In the genomic region with DNA sequence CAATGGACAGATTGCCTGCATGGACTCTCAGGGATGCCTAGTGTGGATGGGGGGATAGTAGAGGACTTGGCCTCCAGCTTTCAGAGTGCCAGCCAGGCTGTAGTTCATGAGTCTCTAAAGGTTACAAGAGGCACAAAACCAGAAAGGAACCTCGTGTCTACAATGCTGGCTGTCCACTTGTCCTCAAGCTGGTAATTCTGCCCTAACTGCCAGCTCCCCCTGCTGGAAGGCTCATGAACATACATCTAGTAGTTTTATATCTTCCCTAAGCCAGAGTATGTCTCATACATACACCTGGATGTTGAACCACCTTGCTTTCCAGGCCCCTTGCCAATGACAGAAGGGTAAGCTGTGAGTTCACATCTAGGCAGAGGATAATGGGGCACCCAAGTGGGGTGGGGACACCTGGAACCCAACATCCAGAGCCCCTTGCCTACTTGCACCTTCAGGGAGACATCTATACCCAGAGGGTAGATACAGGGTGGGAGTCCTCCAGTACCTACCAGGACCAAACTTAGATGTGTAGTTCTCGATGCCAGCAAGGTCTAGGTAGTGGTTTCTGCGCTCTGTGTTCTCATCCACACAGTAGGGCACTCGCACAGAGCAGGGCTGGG, we compare ENCODE assay signal across 10 mouse cellular contexts. TPM values are rescaled to one million over a fixed set of nuclear protein-coding genes. Genes with fewer than 3 reads are reported as not detected.
A peak's percentile ranks its signal among the peaks of the same experiment; 100 is the strongest.
DNase-seq lines count a peak whose midpoint lies in the region; ATAC-seq and TF ChIP-seq lines count a peak whose summit lies in the region.
"Had no signal": no experiment of that assay in that cellular context is flagged by ENCODE, and none has a peak within 500 bp of the region (broad histone marks: within the 10 kb centered on the region; RNA-seq: fewer than 3 reads in every experiment).

No protein-coding gene starts in this region.

- no peaks in the 10 kb centered on the region for H3K27me3 ChIP-seq in hindbrain, embryonic 11.5 days (ENCODE audit: control insufficient read depth, insufficient read depth, low read length)
- H3K27me3 ChIP-seq in hindbrain, embryonic 12.5 days = no peaks in the 10 kb centered on the region
- H3K27me3 ChIP-seq in MEL (ENCODE audit: control insufficient read depth in 1 of 2, insufficient read depth in 2 of 2, low read length in 2 of 2) = no peaks in the 10 kb centered on the region
- no peaks in the 10 kb centered on the region for H3K27me3 ChIP-seq in stomach, embryonic 15.5 days (replicated peaks)
- H3K27me3 ChIP-seq: embryonic facial prominence, embryonic 15.5 days; midbrain, embryonic 12.5 days had no signal

- TF ChIP-seq RAD21 in MEL (IDR thresholded peaks at IDR 0.05; ENCODE audit: low read depth, low read length) = peak; percentile 78

- no peak for TF ChIP-seq POLR2A in MEL (IDR thresholded peaks at IDR 0.05; ENCODE audit: control insufficient read depth in 1 of 2, insufficient read depth in 1 of 2, low read depth in 1 of 2, low read length in 2 of 2, poor library complexity in 1 of 2)

- no peaks in the 10 kb centered on the region for H3K9me3 ChIP-seq in hindbrain, embryonic 11.5 days (ENCODE audit: control insufficient read depth, low read length)
- H3K9me3 ChIP-seq in hindbrain, embryonic 12.5 days (replicated peaks) = no peaks in the 10 kb centered on the region
- no peaks in the 10 kb centered on the region for H3K9me3 ChIP-seq in MEL (replicated peaks; ENCODE audit: insufficient read depth, low read length)
- no peaks in the 10 kb centered on the region for H3K9me3 ChIP-seq in stomach, embryonic 15.5 days
- H3K9me3 ChIP-seq: embryonic facial prominence, embryonic 15.5 days; midbrain, embryonic 12.5 days had no signal

- no peak overlapping the region for H3K27ac ChIP-seq in hindbrain, embryonic 11.5 days (ENCODE audit: low read depth, low read length)
- no peak overlapping the region for H3K27ac ChIP-seq in hindbrain, embryonic 12.5 days
- no peak overlapping the region for H3K27ac ChIP-seq in MEL (ENCODE audit: control insufficient read depth, low read depth, low read length)
- H3K27ac ChIP-seq in stomach, embryonic 15.5 days = no peak overlapping the region
- H3K27ac ChIP-seq: embryonic facial prominence, embryonic 15.5 days; midbrain, embryonic 12.5 days had no signal

- no peak overlapping the region for H3K4me2 ChIP-seq in hindbrain, embryonic 11.5 days (replicated peaks; ENCODE audit: low read depth, low read length)
- no peak overlapping the region for H3K4me2 ChIP-seq in hindbrain, embryonic 12.5 days (replicated peaks)
- no peak overlapping the region for H3K4me2 ChIP-seq in stomach, embryonic 15.5 days
- H3K4me2 ChIP-seq: embryonic facial prominence, embryonic 15.5 days; midbrain, embryonic 12.5 days had no signal

- H3K4me1 ChIP-seq in hindbrain, embryonic 11.5 days (replicated peaks; ENCODE audit: control insufficient read depth, insufficient read depth, low read length) = no peaks in the 10 kb centered on the region
- H3K4me1 ChIP-seq in hindbrain, embryonic 12.5 days = no peaks in the 10 kb centered on the region
- no peaks in the 10 kb centered on the region for H3K4me1 ChIP-seq in MEL (ENCODE audit: control insufficient read depth in 1 of 2, insufficient read depth in 2 of 2, low read length in 2 of 2)
- no peaks in the 10 kb centered on the region for H3K4me1 ChIP-seq in stomach, embryonic 15.5 days
- H3K4me1 ChIP-seq: midbrain, embryonic 12.5 days had no signal

- peak; percentile 67 for DNase-seq in hindbrain, embryonic 11.5 days (ENCODE audit: low spot score)
- peak; percentile 70 for DNase-seq in MEL (ENCODE audit: low read depth, low spot score)
- DNase-seq in cerebellum, adult 9-10 months = peak; percentile 27
- DNase-seq in gastrocnemius, adult 8-10 months (ENCODE audit: low spot score in 2 of 2) = peak; percentile 7 to 20
- peak; percentile 47 for DNase-seq in large intestine, adult 2 months (ENCODE audit: low read depth, low spot score)

- no peak overlapping the region for H3K4me3 ChIP-seq in hindbrain, embryonic 11.5 days (ENCODE audit: low read depth, low read length)
- H3K4me3 ChIP-seq in hindbrain, embryonic 12.5 days = no peak overlapping the region
- no peak overlapping the region for H3K4me3 ChIP-seq in MEL (ENCODE audit: control insufficient read depth in 1 of 2, insufficient read depth in 1 of 2, low read depth in 2 of 2, low read length in 2 of 2)
- no peak overlapping the region for H3K4me3 ChIP-seq in stomach, embryonic 15.5 days (replicated peaks)
- H3K4me3 ChIP-seq: embryonic facial prominence, embryonic 15.5 days; midbrain, embryonic 12.5 days had no signal

- TF ChIP-seq CTCF in MEL (IDR thresholded peaks at IDR 0.05 in 2 of 3, conservative IDR thresholded peaks at IDR 0.05 in 1 of 3; ENCODE audit: control insufficient read depth in 1 of 3, insufficient read depth in 1 of 3, low read depth in 2 of 3, low read length in 3 of 3, poor library complexity in 1 of 3, severe bottlenecking in 1 of 3) = peak; percentile 69 to 88 (median 82)

- H3K9ac ChIP-seq in hindbrain, embryonic 11.5 days (ENCODE audit: low read depth, low read length) = no peak overlapping the region
- no peak overlapping the region for H3K9ac ChIP-seq in hindbrain, embryonic 12.5 days
- H3K9ac ChIP-seq in MEL (ENCODE audit: control insufficient read depth, low read depth, low read length, poor library complexity, severe bottlenecking) = no peak overlapping the region
- H3K9ac ChIP-seq in stomach, embryonic 15.5 days = no peak overlapping the region
- H3K9ac ChIP-seq: embryonic facial prominence, embryonic 15.5 days; midbrain, embryonic 12.5 days had no signal

- no peak for ATAC-seq in hindbrain, embryonic 11.5 days (ENCODE audit: low FRiP score)
- ATAC-seq in hindbrain, embryonic 12.5 days (ENCODE audit: low FRiP score) = no peak
- ATAC-seq in megakaryocyte, adult 5-6 weeks (ENCODE audit: poor library complexity, severe bottlenecking) = peak; percentile 72
- ATAC-seq in stomach, embryonic 15.5 days (ENCODE audit: insufficient read depth, low FRiP score, low read depth) = peak; percentile 26; the same call in 1 of the 2 replicates

- TF ChIP-seq EP300 in MEL (IDR thresholded peaks at IDR 0.05; ENCODE audit: low read depth in 1 of 2, low read length in 2 of 2) = no peak

- H3K36me3 ChIP-seq in hindbrain, embryonic 11.5 days (ENCODE audit: control insufficient read depth, insufficient read depth, low read length) = no peaks in the 10 kb centered on the region
- H3K36me3 ChIP-seq in hindbrain, embryonic 12.5 days = 0 out of 2 replicates have a peak, but pooled peaks cover 4% of the 10 kb centered on the region
- no peaks in the 10 kb centered on the region for H3K36me3 ChIP-seq in MEL (ENCODE audit: control insufficient read depth in 1 of 2, insufficient read depth in 2 of 2, low read length in 2 of 2)
- no peaks in the 10 kb centered on the region for H3K36me3 ChIP-seq in stomach, embryonic 15.5 days
- H3K36me3 ChIP-seq: midbrain, embryonic 12.5 days had no signal

- WGBS in hindbrain, embryonic 11.5 days = 67% methylated on average over 4 of the region's 4 CpGs
- 70% methylated on average over 4 of the region's 4 CpGs for WGBS in hindbrain, embryonic 12.5 days
- WGBS in large intestine, adult 2 months = 57% methylated on average over 4 of the region's 4 CpGs
- WGBS in stomach, embryonic 15.5 days = 61% methylated on average over 4 of the region's 4 CpGs

- no peaks in the 10 kb centered on the region for H3K79me2 ChIP-seq in MEL (ENCODE audit: control insufficient read depth, insufficient read depth, low read length, poor library complexity)

TF ChIP-seq in MEL, 35 proteins besides CTCF, POLR2A, EP300 and RAD21:
- TF ChIP-seq USF2 (IDR thresholded peaks at IDR 0.05; ENCODE audit: borderline replicate concordance in 1 of 2, insufficient read depth in 1 of 2, low read depth in 1 of 2, low read length in 2 of 2) (no peak), ZC3H11A (IDR thresholded peaks at IDR 0.05; ENCODE audit: low read depth, low read length) (peak; percentile 71), POLR2AphosphoS2 (IDR thresholded peaks at IDR 0.05; ENCODE audit: low read length) (no peak), UBTF (IDR thresholded peaks at IDR 0.05; ENCODE audit: borderline replicate concordance, insufficient read depth, low read depth, low read length) (no peak), RCOR1 (IDR thresholded peaks at IDR 0.05; ENCODE audit: low read depth, low read length) (no peak), GATA1 (IDR thresholded peaks at IDR 0.05; ENCODE audit: low read depth, low read length) (no peak), SIN3A (IDR thresholded peaks at IDR 0.05; ENCODE audit: low read length) (no peak), MXI1 (IDR thresholded peaks at IDR 0.05; ENCODE audit: low read depth, low read length) (no peak), CHD1 (IDR thresholded peaks at IDR 0.05; ENCODE audit: low read depth, low read length) (no peak), MEF2A (IDR thresholded peaks at IDR 0.05; ENCODE audit: extremely low read depth, insufficient replicate concordance, low read depth, low read length, poor library complexity, severe bottlenecking) (no peak), BHLHE40 (IDR thresholded peaks at IDR 0.05; ENCODE audit: borderline replicate concordance, low read depth, low read length) (no peak), SMC3 (IDR thresholded peaks at IDR 0.05; ENCODE audit: low read depth, low read length) (peak; percentile 93), MAFK (IDR thresholded peaks at IDR 0.05; ENCODE audit: borderline replicate concordance, low read depth, low read length) (no peak), KAT2A (conservative IDR thresholded peaks at IDR 0.05; ENCODE audit: low read depth, low read length) (no peak)

RNA-seq across cellular contexts. Expression of gene Nkd2, which starts 25.1 kb away (rescaled TPM):
- 14.7 TPM in 2 replicates for polyA plus RNA-seq in hindbrain, embryonic 11.5 days (2014; fragmentation: Nextera tagmentation; extraction: Ambion mirVana)
- 14.3 and 17.4 TPM in 2 replicates for polyA plus RNA-seq in hindbrain, embryonic 12.5 days (2016; fragmentation: Nextera tagmentation; extraction: Ambion mirVana)
- not detected in 2 replicates for total RNA-seq in MEL (2012; rRNA removed)
- not detected for polyA plus RNA-seq in MEL (2012; ENCODE audit: insufficient read depth in 1 of 2, insufficient read length in 2 of 2, low read depth in 1 of 2, low replicate concordance in 2 of 2, missing spikeins in 1 of 2)
- 1 to 10 TPM in 3 of 4 experiments, under 1 TPM in 1; 0.97 to 1.7 (median 1.4) TPM for total RNA-seq in gastrocnemius, adult 8-10 months (2022)
- 14.6 and 17.4 TPM in 2 replicates for polyA plus RNA-seq in large intestine, adult 2 months (2012; rRNA removed)
- total RNA-seq in megakaryocyte, adult 5-6 weeks (2015) = not detected in 2 replicates
- total RNA-seq in megakaryocyte, adult 5-6 weeks (2017) = 0.07 TPM in 1 of 2 replicates, not detected in the other
- polyA plus RNA-seq in stomach, embryonic 15.5 days (2015; fragmentation: Nextera tagmentation; extraction: Ambion mirVana) = 4.1 and 4.2 TPM in 2 replicates

Comparison
In these comparisons a context has a peak if more than half of its experiments do, and no peak if none do; other contexts are left out.
1. ATAC-seq: peak in megakaryocyte, adult 5-6 weeks (single experiment) and stomach, embryonic 15.5 days (single experiment); none in hindbrain, embryonic 11.5 days (single experiment) and hindbrain, embryonic 12.5 days (single experiment).
2. DNase-seq: peak in every context shown above with its lines; median percentile 70 in MEL; 67 in hindbrain, embryonic 11.5 days; 47 in large intestine, adult 2 months; 27 in cerebellum, adult 9-10 months; 14 in gastrocnemius, adult 8-10 months.